Mouse (Mus musculus): ENCODE data around the gene Cpn2. TPM values are rescaled to one million over a fixed set of nuclear protein-coding genes. Genes with fewer than 3 reads are reported as not detected.

The Cpn2 gene
- polyA plus RNA-seq, 2 experiments from 2014 or later: not detected

DNA sequence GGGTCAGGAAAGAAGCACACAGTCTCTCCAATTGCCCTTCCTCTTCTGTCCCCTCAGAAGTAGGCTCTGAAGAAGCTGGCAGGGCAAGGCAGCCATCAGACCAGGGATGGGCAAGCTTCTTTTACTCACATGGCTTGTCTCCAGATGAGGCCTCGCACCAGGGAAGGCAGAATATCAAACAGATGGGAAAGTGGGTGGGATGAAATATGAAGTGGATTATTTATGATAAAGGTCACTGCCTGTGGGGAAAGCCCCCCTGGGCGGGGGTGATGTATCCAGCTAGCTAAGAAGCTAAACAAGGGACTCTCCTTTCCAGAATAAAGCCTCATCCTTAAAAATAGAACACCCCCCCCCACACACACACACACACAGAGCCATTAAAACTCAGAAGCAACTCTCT is 31.7 kb downstream of the Cpn2 start:
- ATAC-seq: no peak

DNA sequence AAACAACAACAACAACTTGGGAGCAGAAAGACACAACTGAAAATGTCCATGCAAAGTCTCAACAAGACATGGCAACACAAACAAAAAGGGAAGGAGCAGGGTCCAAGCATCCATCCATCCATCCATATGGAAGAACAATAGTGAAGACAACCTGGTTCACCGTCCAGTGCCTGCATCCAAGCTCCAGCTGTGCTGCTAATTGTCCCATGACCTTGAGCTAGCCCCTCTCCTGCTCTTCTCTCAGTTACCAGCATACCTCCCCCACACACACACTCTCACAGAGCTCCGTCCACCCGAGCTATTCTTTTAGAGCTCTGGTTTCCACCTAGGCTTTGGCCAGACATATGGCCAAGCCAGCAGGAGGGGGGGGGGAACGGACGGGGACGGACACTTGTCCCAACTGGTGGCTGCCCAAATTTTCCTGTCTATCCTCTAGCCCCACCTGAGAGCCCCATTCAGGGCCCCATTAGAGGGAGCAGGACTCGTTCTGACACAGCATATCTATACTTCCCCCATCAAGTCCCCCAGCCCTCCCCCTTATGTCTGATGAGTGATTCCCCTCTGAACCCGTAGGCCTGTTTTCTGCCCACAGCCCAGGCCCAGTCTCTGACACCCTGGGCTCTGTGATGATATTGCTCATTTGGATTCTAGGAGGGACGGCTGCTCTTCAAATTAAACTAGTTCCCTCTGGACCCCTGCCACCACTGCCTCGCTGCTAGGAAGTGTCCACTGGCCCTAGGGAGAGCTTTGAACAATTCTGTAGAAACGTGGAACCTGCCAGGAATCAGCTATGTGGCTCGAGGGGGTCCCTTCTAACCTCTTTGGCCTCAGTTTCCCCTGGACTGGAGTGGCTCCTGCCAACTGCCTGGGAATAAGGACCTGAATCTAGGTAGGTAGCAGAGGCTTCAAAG is 32.4 kb downstream of the Cpn2 start:
- ATAC-seq: no peak

DNA sequence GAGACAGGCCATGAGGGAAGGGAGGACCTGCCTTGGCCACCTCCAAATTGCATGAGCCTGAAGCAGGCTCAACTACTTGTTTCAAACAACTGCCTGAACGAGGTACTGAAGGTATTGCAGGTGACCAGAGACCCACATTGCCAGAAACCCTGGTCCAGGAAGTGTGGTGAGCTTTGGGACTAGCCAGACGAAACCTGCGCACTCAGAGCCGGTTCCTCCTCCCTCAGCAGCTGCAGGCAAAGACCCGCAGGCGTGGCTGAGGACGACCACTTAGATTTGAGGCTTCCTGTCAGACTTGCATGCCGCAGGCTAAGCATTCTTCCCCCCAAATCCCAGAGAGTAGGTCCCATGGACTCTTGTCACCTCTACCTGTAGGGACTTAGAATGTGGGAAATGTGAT is 33.2 kb downstream of the Cpn2 start:
- peak; percentile 30 for ATAC-seq

DNA sequence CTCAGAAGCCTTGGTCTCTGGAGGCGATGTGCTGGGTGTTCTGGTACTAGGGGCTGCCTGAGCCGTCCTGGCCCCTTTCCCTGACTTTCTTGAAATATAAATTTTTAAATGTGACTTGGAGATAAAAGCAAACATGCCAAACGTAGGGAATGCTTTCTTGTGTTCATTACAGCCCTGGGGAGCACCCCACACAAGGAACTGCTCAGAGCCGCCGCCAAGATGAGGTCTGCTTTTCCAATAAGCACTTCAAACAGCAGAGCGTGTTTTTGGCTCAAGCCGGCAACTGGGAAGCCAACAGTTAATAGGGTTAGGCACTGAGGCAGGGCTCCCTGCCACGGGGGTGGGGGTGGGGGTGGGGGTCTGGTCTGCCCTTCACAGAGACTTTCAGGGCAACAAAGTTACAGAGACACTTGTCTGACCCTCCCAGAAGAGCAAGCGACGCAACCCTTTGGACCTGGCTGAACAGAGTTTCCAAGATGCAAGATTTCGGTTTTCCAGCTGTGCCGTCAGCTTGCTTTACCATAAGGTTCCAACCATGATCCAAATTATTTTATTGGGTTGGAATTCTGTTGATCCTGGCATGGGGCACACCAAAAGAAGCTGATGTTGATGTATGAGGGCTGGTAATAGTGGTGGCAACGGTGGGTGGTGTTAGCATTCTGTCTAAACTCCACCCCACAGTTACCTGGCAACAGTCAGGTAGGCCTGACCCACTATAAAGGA is 35.3 kb downstream of the Cpn2 start:
- ATAC-seq: no peak

DNA sequence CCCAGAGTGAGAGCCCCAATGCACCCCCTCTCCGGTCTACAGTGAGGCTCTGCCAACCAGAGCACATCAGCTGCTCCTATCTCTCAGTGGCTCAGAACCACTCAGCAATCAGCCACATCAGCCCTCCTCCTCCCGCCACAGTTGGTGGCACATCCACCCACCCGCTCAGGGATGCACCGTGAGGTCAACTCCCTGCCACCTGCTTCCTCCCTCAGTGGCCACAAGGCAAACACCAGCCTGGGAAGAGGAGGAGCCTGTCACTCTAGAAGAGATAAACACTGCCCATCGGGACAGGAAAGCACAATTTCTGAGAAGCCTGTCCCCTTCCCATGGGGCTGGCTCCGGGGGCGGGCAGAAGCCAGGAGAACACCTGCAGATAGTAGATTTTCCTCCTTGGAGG is 39.9 kb downstream of the Cpn2 start:
- ATAC-seq: no peak

DNA sequence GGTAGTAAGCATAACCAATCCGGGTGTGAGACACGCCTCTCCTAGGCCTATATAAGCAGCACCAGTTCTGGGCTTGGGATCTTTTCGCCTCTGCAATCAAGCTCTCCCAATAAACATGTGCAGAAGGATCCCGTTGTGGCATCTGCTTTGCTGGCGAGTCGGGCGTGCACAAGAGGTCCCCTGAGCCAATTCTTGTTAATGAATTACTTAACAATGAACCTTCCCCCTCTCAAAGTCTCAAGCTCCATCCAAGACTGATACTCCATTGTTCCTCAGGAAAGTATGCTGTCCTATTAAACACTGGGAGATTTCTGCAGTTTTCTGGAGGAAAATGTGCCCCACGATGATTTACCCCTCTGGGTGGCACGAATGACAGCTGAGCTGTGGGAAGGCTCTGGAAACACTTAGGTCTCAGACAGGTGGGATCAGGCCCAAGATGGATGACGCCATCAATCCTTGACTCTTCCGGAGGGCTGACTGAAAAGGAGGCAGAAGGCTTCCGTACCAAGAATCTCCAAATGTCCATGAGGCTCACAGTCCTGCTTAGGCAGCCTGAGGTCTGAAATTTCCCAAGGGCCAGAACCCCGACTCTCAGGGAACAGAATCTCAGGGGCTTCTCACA is 46.0 kb downstream of the Cpn2 start:
- ATAC-seq: no peak

DNA sequence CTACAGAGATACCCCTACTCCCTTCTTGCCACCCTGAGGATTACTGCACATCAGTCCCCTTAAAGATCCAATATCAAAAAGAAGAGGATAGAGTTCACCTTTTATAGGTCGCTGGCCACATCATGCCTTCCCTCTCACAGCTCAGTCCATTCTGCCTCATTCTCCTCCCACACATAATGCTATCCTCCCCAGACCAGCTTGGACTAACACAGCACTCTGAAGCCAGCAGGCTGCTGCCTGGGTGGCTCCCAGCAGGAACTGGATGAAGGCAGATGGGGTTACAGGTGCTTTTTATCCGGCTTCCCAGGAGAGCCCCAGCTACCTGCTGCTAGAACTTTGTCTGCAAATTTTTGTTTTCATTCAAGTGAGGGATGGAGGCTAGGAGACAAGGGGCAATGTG is 51.5 kb downstream of the Cpn2 start:
- ATAC-seq: no peak

DNA sequence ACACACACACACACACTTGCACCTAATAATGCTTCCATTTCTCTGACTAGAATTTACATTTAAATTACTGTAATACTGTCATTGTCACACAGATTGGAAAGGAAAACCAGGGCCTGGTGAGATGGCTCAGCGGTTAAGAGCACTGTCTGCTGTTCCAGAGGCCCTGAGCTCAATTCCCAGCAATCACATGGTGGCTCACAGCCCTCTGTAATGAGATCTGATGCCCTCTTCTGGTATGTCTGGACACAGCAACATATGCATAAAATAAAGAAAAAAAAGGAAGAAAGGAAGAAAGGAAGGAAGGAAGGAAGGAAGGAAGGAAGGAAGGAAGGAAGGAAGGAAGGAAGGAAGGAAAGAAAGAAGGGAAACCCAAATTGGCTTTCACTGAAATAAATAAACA is 53.7 kb downstream of the Cpn2 start:
- ATAC-seq: no peak

DNA sequence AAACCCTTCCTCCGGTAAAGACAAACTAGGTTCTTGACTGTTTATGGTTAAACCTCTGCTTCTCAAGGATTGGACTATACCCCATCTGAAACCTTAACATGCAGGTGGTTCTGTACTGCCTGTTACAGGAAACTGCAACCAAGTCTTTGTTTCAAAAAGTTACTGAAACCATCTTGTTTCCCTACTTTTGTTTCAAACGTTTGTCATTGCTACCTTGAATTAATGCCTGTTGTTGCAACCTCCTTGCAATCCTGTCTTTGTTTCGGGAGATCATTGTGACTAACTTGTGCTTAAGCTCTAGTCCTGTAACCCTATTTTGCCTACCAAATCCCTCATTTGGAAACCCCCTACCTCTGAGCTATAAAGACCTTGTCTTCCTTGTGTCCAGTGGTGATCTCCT is 55.3 kb downstream of the Cpn2 start:
- ATAC-seq: no peak

DNA sequence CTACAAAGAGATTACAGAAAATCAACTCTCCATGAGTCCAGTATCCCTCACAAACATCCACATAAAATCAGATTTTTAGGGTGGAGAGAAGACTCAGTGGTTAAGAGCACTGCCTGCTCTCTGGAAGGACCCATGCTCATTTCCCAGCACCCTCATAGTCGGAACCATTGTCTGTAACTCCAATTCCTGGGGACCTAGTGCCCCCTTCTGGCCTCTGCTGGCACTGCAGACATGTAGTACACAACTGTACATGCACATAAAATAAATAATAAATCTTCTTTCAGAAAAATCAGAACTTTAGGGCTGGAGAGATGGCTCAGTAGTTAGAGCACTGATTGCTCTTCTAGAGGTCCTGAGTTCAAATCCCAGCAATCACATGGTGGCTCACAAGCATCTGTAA is 58.0 kb downstream of the Cpn2 start:
- ATAC-seq: no peak

DNA sequence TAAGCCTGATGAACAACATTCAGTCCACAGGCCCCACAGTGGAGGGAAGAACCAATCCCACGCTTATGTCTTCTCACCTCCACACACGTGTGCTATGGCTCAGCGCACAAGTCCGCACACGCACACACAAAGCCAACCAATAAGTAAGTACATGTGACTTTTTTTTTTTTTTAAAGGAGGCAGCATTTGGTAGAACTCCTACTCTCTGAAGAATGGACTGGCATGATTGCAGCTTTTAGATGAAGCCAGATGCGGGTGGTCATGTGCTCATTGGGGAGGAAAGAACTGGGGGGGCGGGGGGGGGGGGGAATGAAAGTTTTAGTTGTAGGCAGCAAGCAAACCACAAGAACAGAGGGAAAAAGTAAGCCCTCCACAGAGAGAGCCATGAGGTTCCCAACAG is 59.3 kb downstream of the Cpn2 start:
- ATAC-seq: no peak

DNA sequence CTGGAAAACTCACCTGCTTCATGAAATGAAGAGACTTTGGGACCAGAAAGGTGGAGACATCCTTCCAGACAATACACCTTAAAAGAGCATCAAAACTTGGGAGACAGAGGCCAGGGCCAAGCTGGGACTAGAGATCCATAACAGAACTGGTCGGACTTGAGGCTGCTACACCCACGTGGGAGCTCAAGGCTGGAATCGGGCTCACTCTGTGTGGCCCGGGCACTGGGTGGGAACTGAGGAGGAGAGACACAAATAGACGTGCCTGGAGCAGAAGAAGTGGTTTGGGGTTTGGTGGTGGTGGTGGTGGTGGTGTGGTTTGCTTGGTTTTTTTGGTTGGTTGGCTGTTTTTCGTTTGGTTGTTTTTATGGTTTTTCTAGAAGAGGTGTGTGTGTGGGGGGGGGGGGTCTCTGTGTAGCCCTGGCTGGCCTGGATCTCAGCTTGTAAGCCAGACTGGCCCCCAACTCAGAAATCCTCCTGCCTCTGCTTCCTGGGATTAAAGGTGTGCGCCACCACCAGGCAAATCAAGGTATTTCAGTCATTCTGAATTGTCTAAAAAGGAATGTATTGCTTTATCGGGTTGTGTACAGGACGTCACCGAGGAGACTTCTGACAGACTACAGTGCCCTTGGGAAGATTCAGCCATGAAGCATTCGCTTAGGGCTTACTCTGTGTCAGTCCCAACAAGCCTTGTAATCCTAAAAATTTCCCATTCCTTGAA is 60.0 kb downstream of the Cpn2 start:
- no peak for ATAC-seq

Other genes starting within 250 kb of the Cpn2 start
- not detected for gene Hes1, start 203.1 kb downstream of the Cpn2 start, polyA plus RNA-seq (2017; shearing (Covaris generic))
- not detected for gene Lrrc15, start 15.8 kb upstream of the Cpn2 start, polyA plus RNA-seq (2017; shearing (Covaris generic))
- not detected for gene Gp5, start 43.3 kb upstream of the Cpn2 start, polyA plus RNA-seq (2017; shearing (Covaris generic))
- gene Atp13a3, start 138.5 kb upstream of the Cpn2 start, polyA plus RNA-seq (2017; shearing (Covaris generic)): 10 to 100 TPM in 1 of 2 experiments, 1 to 10 TPM in 1; 8.3 to 12.4 TPM

All from activated CD4-positive, CD25-positive, alpha-beta regulatory T cell, adult 4 months (primary cell).